In the genomic region with DNA sequence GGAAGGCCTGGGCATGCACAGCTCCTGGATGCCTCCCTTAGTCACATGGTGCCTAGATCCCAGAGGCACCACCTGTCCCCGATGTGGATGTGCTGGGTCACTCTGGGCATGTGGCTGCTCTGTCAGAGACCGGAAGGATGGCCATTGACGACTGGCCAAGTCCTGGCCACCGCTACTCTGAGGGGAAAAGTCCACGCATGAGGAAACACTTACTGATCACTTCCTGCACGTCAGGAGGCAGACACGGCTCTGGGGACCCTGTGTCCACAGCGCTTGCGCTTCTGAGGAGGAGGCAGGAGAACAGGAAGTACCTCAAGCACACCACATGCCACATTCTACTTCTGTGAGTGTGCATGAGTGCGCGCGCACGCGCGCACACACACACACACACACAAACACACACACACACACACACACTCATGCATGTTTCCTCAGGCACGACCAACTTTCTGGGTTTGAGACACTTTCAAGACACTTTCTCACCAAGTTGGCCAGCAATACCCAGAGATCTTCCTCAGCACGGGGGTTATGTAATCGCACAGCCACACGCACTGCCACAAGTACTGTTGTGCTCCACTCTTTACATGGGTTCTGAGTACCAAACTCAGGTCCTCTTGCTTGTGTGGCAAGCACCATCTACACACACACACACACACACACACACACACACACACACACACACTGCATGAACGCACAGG, we compare ENCODE assay signal across 8 mouse cellular contexts.
DNase-seq lines count a peak whose midpoint lies in the region; ATAC-seq lines count a peak whose summit lies in the region.

No protein-coding gene starts in this region.

- no peaks in the 10 kb centered on the region for H3K27me3 ChIP-seq in intestine, embryonic 15.5 days (replicated peaks)
- H3K27me3 ChIP-seq in lung, embryonic 16.5 days (ENCODE audit: control insufficient read depth, insufficient read depth, low read depth, low read length) = no peaks in the 10 kb centered on the region

- no peak overlapping the region for H3K4me3 ChIP-seq in intestine, embryonic 15.5 days (replicated peaks)
- H3K4me3 ChIP-seq in lung, embryonic 16.5 days (ENCODE audit: low read length) = no peak overlapping the region

- peak; percentile 74 for ATAC-seq in common myeloid progenitor, adult 5-6 weeks (replicated peaks; ENCODE audit: low read depth, poor library complexity, severe bottlenecking)
- peak; percentile 5 for ATAC-seq in intestine, embryonic 15.5 days
- peak; percentile 10 for ATAC-seq in lung, embryonic 16.5 days (ENCODE audit: low read depth)

- no peaks in the 10 kb centered on the region for H3K36me3 ChIP-seq in intestine, embryonic 15.5 days
- H3K36me3 ChIP-seq in lung, embryonic 16.5 days (ENCODE audit: control insufficient read depth, insufficient read depth, low read length) = no peaks in the 10 kb centered on the region

- no peaks in the 10 kb centered on the region for H3K9me3 ChIP-seq in intestine, embryonic 15.5 days
- no peaks in the 10 kb centered on the region for H3K9me3 ChIP-seq in lung, embryonic 16.5 days (ENCODE audit: control insufficient read depth, low read length)

- H3K27ac ChIP-seq in intestine, embryonic 15.5 days = peak overlapping the region; percentile 55
- peak overlapping the region; percentile 98 for H3K27ac ChIP-seq in lung, embryonic 16.5 days (ENCODE audit: low read length)

- DNase-seq in heart, adult 18-20 months = peak; percentile 63 to 87
- no peak for DNase-seq in heart, postnatal 36 days
- peak; percentile 37 to 74 for DNase-seq in thymus, adult 18-20 months
- DNase-seq in ovary, postnatal 10 days (ENCODE audit: low spot score) = no peak
- DNase-seq in layer of hippocampus, adult 9-10 months (ENCODE audit: low spot score) = no peak

- peak overlapping the region; percentile 36; the same call in 1 of the 2 replicates for H3K4me2 ChIP-seq in intestine, embryonic 15.5 days (replicated peaks)
- H3K4me2 ChIP-seq in lung, embryonic 16.5 days (ENCODE audit: low read depth, low read length) = no peak overlapping the region

- H3K4me1 ChIP-seq in intestine, embryonic 15.5 days (replicated peaks) = peaks cover 42% of the 10 kb centered on the region
- peaks cover 49% of the 10 kb centered on the region for H3K4me1 ChIP-seq in lung, embryonic 16.5 days (replicated peaks; ENCODE audit: control insufficient read depth, insufficient read depth, low read length)

- intact Hi-C loops in heart, postnatal 36 days (cut with DNase I) = loop anchor here (5.0 kb wide), 1 partner anchor 117 kb away; no protein-coding TSS in a partner anchor

- 0 out of 2 replicates have a peak overlapping the region, but pooled peaks have one; percentile 23 for H3K9ac ChIP-seq in intestine, embryonic 15.5 days
- peak overlapping the region; percentile 27 for H3K9ac ChIP-seq in lung, embryonic 16.5 days (ENCODE audit: low read length)

- 56% methylated on average over 20 of the region's 20 CpGs for WGBS in intestine, embryonic 15.5 days
- 49% methylated on average over 20 of the region's 20 CpGs for WGBS in lung, embryonic 16.5 days

Comparison
In these comparisons a context has a peak if more than half of its experiments do, and no peak if none do; other contexts are left out.
1. DNase-seq: peak in heart, adult 18-20 months (2 of 2) and thymus, adult 18-20 months (2 of 2); none in heart, postnatal 36 days (0 of 2), ovary, postnatal 10 days (single experiment) and layer of hippocampus, adult 9-10 months (single experiment).
2. ATAC-seq: peak in every context shown above with its lines; median percentile 74 in common myeloid progenitor, adult 5-6 weeks; 10 in lung, embryonic 16.5 days; 5 in intestine, embryonic 15.5 days.